Mouse (Mus musculus) fibroblast of lung, adult 2 months (primary cell): Measurements from ENCODE around the gene Cdc14a.
A peak's percentile ranks its signal among the peaks of the same experiment; 100 is the strongest.

Experiments
- DNase-seq: peaks from one replicate; pipeline ENCODE4 v3.0.0-alpha.2; 2011; ENCODE audit warnings: low read depth

Gene Cdc14a

GRCm38 (mm10) chr3:116329023-116329762, 94.6 kb downstream of the Cdc14a start:
- DNase-seq, result no peak

GRCm38 (mm10) chr3:116327616-116328004, 96.2 kb downstream of the Cdc14a start:
- DNase-seq, result no peak

- peak; percentile 56 for DNase-seq
These were observed 96.7 kb downstream of the Cdc14a start for GRCm38 (mm10) chr3:116327001-116327615.

- no peak for DNase-seq
These were observed 98.3 kb downstream of the Cdc14a start for GRCm38 (mm10) chr3:116325501-116325900.

GRCm38 (mm10) chr3:116319696-116320095, 104.1 kb downstream of the Cdc14a start:
- no peak for DNase-seq

DNA sequence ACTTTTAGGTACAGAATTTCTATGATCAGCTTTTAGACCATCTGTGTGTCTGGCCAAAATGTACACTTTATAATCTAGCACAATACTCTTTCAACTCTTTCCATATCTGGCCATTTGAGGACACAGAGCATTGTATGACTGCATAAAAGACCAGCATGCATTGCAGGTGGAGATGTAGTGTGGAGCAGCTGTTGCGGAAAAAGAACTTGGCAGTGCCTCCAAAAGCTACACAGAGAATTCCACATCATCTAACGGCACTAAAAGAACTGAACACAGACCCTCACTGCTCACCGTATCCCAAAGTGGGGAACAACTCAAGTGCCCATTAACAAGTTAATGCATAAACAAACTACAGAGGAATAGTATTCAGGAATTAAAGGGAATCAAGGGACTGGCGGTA, 112.0 kb downstream of the Cdc14a start:
- no peak for DNase-seq

GRCm38 (mm10) chr3:116311173-116311572, 112.7 kb downstream of the Cdc14a start:
- DNase-seq, result no peak

DNA sequence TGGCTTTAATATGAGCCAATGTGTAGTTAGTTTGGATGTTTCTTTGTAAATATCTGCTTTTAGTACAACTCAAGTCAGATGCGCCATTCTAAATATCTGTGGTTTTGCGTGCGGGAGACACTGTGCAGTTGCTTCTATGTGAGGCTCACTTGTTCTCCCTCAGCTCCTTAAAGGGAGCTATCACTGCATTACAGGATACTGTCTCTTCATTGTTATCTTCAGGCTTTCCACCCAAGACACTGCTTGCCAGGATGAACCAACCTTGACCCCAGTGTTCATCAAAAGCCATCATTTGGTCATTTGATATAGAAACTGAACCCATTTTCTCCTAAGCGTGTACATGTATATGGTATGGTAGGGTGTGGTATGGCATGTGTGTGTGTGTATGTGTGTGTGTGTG, 113.2 kb downstream of the Cdc14a start:
- no peak for DNase-seq

DNA sequence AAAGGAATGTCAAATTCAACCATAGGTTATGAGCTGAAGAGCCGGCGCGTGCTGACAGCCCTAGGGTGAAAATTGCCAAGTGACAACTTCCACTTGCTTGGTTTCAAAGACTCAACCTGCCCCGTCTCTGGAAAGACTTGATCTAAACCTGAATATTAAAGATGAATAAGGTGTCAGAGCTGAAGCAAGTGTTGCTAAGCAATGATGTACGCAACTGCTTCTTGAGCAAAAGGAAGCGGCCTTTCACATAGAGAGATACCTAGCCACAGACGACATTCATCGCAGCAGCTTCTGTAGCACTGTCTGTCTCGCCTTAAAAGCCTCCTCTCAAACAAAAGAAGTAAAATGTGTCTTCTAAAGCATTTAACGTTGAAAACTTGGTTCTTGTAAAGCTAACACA, 113.8 kb downstream of the Cdc14a start:
- DNase-seq, result no peak

GRCm38 (mm10) chr3:116304800-116305753, 118.8 kb downstream of the Cdc14a start:
- DNase-seq, result peak; percentile 37

- no peak for DNase-seq
These were observed 121.3 kb downstream of the Cdc14a start for GRCm38 (mm10) chr3:116302581-116302980.

- DNase-seq, result no peak
These were observed 122.1 kb downstream of the Cdc14a start for GRCm38 (mm10) chr3:116301754-116302153.

GRCm38 (mm10) chr3:116298727-116299126, 125.1 kb downstream of the Cdc14a start:
- DNase-seq, result peak; percentile 54

DNA sequence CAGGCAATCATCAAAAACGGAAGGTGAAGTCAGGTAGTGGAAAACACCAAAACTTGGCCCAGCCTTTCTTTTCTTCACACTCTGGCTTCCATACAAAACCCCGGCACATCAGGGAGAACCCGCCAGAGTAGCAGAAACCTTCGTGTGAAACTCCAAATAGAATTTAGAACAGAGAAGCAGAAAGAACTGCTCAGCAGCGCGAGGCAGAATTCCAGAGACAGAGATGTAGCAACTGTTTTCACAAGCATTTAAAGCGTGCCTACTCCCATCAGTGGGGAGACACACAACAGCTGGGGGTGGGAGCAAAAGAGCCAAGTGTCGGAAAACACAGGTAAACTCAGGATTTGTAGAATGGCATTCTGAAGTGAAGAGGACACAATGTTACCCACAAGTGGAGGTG, 125.8 kb downstream of the Cdc14a start:
- peak; percentile 33 for DNase-seq

DNA sequence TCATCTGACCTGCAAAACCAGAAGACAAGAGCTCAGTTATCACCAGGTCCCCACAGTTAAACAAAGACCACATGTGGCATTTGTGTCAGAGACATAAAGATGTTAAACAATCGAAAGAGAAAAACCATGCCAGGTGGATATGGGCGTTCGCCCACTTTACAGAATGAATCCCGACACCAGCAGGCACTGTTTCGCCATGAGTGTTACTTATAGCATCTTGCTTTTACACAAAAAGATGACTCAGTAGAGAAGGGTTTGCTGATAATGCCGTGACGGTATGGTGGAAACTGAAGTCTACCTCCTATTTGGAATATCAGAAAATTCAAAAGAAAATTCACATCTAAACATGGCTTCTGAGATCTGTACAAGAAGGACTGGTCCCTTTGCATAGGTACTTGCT, 126.7 kb downstream of the Cdc14a start:
- no peak for DNase-seq

- DNase-seq, result no peak
These were observed 133.6 kb downstream of the Cdc14a start for GRCm38 (mm10) chr3:116290041-116290815.

- DNase-seq, result no peak
These were observed 135.0 kb downstream of the Cdc14a start for GRCm38 (mm10) chr3:116288833-116289232.

DNA sequence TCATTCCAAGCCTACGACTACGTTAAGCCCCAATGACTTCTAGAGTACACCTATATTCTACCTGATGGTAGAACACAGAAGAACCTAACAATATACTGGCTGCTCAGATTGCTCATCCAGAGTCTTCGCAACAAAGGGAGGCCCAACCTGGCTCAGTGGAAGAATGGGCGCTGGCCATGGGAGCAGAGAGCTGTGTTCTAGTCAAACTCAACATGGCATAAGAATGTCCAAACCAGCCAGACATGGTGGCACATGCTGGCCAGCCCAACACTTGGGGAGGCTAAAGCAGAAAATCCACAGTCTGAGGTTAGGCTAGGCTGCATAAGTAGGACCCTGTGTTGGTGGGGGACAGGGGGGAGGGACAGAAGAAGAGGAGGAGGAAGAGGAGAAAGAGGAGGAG, 139.1 kb downstream of the Cdc14a start:
- no peak for DNase-seq

DNA sequence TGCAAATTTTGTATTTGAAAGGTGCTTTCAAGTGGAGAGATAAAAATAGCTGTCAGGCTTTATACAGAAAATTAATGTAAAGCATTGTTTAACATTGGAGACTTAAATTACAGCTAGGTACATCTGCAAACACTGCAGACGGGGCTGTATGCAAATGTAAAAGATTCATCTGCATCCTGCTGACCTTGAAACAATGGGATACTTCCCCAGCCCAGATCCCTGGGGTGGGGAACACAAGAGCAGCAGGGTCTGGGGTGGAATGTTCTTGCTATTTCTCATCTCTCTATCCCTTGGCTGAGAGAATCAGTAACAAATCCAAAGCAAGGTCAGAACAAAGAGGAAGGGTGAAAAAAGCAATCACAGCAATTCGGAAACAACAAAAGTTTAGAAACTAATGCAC, 139.8 kb downstream of the Cdc14a start:
- no peak for DNase-seq

GRCm38 (mm10) chr3:116281663-116282062, 142.2 kb downstream of the Cdc14a start:
- no peak for DNase-seq

DNA sequence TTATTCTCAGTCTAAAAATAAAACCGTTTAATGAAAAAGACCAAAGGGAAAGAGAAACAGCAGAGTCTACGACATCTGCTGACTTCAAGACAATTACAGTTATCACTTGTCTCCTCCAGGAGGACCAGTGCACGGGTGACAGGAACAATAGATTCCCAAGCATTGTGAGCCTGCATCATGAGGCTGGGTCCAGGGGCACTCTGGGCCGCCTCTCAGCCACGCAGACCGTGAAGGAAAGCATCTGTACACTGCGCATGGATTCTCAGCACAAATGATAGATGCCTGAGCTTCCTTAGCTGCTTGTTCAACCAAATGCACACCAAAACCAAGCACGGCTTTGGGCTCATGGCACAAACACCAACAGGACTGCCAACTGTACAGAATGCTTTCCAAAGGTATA, 146.7 kb downstream of the Cdc14a start:
- DNase-seq, result no peak

- no peak for DNase-seq
These were observed 152.2 kb downstream of the Cdc14a start for GRCm38 (mm10) chr3:116271679-116272078.
